Mouse (Mus musculus) midbrain, postnatal 0 days (tissue): ENCODE results near the gene Gal. TPM values are rescaled to one million over a fixed set of nuclear protein-coding genes. Genes with fewer than 3 reads are reported as not detected.

Experiments used
- ATAC-seq: fragments of 200-750 bp; cut with Nextera tagmentation; 2 replicates; pipeline ENCODE4 v1.8.0; 2017; ENCODE audit warnings: moderate number of reproducible peaks, mild to moderate bottlenecking, moderate TSS enrichment, moderate library complexity; ENCODE audit not compliant: low FRiP score
- DNase-seq: peaks from one replicate; pipeline ENCODE4 v3.0.0-alpha.2; 2015; ENCODE audit warnings: low spot score
- H3K27ac ChIP-seq: fragments of 300-500 bp; sonication (generic); 2 replicates; pipeline ENCODE4 v1.5.1; 2014; ENCODE audit warnings: low read depth, mild to moderate bottlenecking, low read length, mixed read lengths
- H3K27me3 ChIP-seq: fragments of 300-500 bp; sonication (generic); 2 replicates; pipeline ENCODE4 v1.6.1; 2014; ENCODE audit warnings: low read length, control low read depth, mixed read lengths; ENCODE audit not compliant: insufficient read depth
- H3K36me3 ChIP-seq: fragments of 300-500 bp; sonication (generic); 2 replicates; pipeline ENCODE4 v1.6.1; 2014; ENCODE audit warnings: low read length, control low read depth, mixed read lengths; ENCODE audit not compliant: insufficient read depth
- H3K4me1 ChIP-seq: fragments of 300-500 bp; sonication (generic); 2 replicates; pipeline ENCODE4 v1.6.1; 2014; ENCODE audit warnings: mild to moderate bottlenecking, control low read depth, antibody characterized with exemption, low read length, mixed read lengths; ENCODE audit not compliant: insufficient read depth
- H3K4me2 ChIP-seq: fragments of 300-500 bp; sonication (generic); 2 replicates; pipeline ENCODE4 v1.6.1; 2014; ENCODE audit warnings: low read depth, mild to moderate bottlenecking, low read length, mixed read lengths; ENCODE audit not compliant: poor library complexity, severe bottlenecking
- H3K4me3 ChIP-seq: fragments of 300-500 bp; sonication (generic); 2 replicates; pipeline ENCODE4 v1.5.1; 2014; ENCODE audit warnings: low read depth, mild to moderate bottlenecking, low read length, moderate library complexity
- H3K9ac ChIP-seq: fragments of 300-500 bp; sonication (generic); replicated peaks from 2 replicates; pipeline ENCODE4 v1.6.1; 2014; ENCODE audit warnings: mild to moderate bottlenecking, low read length, moderate library complexity, mixed read lengths; ENCODE audit not compliant: poor library complexity, severe bottlenecking
- H3K9me3 ChIP-seq: fragments of 300-500 bp; sonication (generic); 2 replicates; pipeline ENCODE4 v1.6.1; 2016; ENCODE audit warnings: low read length, control low read depth
- CTCF ChIP-seq: IDR thresholded peaks from 2 replicates; pipeline ENCODE4 v1.5.1; 2016; ENCODE audit warnings: antibody characterized with exemption, mild to moderate bottlenecking
- whole genome bisulfite sequencing: fragments of 180-500 bp; shearing (Covaris S2); extraction: QIAGEN DNeasy Blood & Tissue Kit; methylation state at CpG from one replicate; pipeline ENCODE4 v1.1.7; 2014; 5-methylcytosine and 5-hydroxymethylcytosine counted together
- polyA plus RNA-seq: library from polyadenylated mRNA; unstranded; fragments of >200 nt; fragmentation: Nextera tagmentation; extraction: Ambion mirVana; gene quantifications from 2 replicates; pipeline ENCODE4 v1.2.1, GENCODE M21; 2015
- total RNA-seq: library from RNA; depleted of rRNA; stranded (reverse); fragments of >200 nt; gene quantifications from 2 replicates; pipeline ENCODE4 v1.2.3, GENCODE M21; 2014; rRNA removed

Gene Gal
- total and polyA plus RNA-seq, 2 experiments from 2014 or later: 1.9 to 30.0 TPM

DNA sequence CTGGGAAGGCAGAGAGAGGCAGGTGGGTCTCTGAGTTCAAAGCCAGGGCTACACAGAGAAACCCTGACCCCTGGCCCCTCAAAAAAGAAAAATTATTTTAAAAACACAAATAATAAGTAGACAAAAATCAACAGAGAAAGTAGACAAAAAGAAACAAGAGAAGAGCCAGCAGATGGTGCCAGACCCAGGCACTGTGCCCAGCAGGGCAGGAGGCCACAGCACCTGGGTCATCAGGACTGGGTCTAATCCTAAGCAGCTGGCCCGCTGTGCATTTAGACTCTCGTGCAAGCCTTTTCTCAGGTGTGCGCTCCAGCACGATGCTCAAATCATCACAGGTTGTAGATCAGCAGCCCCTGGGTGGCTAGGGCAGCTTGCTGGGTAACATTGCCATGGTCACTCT, 50.8 kb downstream of the Gal start:
- Histone ChIP-seq H3K27me3 (no peaks in the 10 kb centered on the region), H3K27ac (no peak overlapping the region), H3K4me1 (no peaks in the 10 kb centered on the region), H3K9ac (no peak overlapping the region), H3K4me2 (no peak overlapping the region), H3K4me3 (no peak overlapping the region), H3K9me3 (no peaks in the 10 kb centered on the region), H3K36me3 (0 out of 2 replicates have a peak, but pooled peaks cover 3% of the 10 kb centered on the region)
- TF ChIP-seq CTCF: no peak
- WGBS: 86% methylated on average over 4 of the region's 4 CpGs
- no peak for ATAC-seq
- DNase-seq: no peak

Other genes starting within 250 kb of the Gal start
- 48.4 and 48.7 TPM in 2 replicates for gene Mrpl21, start 131.6 kb downstream of the Gal start, total RNA-seq
- gene Mrpl21, start 131.6 kb downstream of the Gal start, polyA plus RNA-seq: 92.7 and 93.3 TPM in 2 replicates
- gene Ighmbp2, start 131.5 kb downstream of the Gal start, total RNA-seq: 11.8 and 12.3 TPM in 2 replicates
- gene Ighmbp2, start 131.5 kb downstream of the Gal start, polyA plus RNA-seq: 10.2 and 10.8 TPM in 2 replicates
- gene Cpt1a, start 92.2 kb downstream of the Gal start, total RNA-seq: 29.1 and 35.8 TPM in 2 replicates
- 15.7 and 17.4 TPM in 2 replicates for gene Cpt1a, start 92.2 kb downstream of the Gal start, polyA plus RNA-seq
- 0.27 and 1.2 TPM in 2 replicates for gene Tesmin, start 25.7 kb downstream of the Gal start, total RNA-seq
- 0.93 and 1.3 TPM in 2 replicates for gene Tesmin, start 25.7 kb downstream of the Gal start, polyA plus RNA-seq
- gene Ppp6r3, start 161.2 kb upstream of the Gal start, total RNA-seq: 98.0 and 111 TPM in 2 replicates
- gene Ppp6r3, start 161.2 kb upstream of the Gal start, polyA plus RNA-seq: 31.0 and 32.3 TPM in 2 replicates